Mouse (Mus musculus) liver, postnatal 0 days (tissue): Measurements from ENCODE around the gene Cfap74.

ENCODE experiments used
- CTCF ChIP-seq: sonication (generic); IDR thresholded peaks from 2 replicates; pipeline ENCODE4 v1.5.1; 2016; ENCODE audit warnings: antibody characterized with exemption, low read depth
- EP300 ChIP-seq: IDR thresholded peaks from 2 replicates; pipeline ENCODE4 v1.6.1; 2016; ENCODE audit warnings: antibody characterized with exemption, low read depth, mild to moderate bottlenecking

DNA sequence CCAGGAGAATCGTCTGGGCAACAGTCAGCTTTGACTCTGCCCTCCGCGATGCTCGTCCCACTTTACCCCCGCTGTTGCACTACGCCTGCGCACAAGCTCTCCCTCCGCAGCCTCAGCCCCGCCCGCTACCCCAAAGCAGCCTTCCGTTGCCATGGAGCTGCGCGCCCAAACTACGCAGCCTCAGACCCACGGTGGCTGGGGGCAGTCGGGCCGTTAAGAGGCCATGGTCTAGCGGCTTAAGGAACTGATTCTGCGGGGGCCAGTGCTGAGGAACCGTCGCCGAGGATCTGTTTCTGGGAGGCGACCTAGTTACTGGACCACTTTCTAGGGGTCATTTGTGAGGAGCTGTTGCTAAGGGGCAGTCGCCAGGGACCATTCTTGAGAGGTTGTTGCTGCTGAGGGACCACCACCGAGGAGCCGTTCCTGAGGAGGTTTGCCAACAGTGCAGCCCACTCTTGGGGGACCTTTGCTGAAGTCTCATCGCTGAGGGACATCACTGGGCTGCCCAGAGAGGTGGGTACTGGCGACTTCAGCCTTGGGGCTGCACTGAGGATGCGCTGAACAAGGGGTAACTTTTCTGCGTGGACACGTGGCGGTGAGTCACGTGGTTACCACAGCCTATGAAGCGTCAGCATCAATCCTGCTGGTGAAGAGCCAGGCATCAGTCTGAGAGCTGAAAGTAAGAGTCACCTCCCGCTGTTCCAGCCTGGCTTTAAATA is at the start of gene Cfap74:
- TF ChIP-seq CTCF (no peak), EP300 (no peak)
